Comparison of ENCODE assay signal across 15 mouse cellular contexts in genomic region chr9:14876566-14876965, GRCm38 (mm10). TPM values are rescaled to one million over a fixed set of nuclear protein-coding genes. Genes with fewer than 3 reads are reported as not detected.
"Had no signal": no experiment of that assay in that cellular context is flagged by ENCODE, and none has a peak within 500 bp of the region (broad histone marks: within the 10 kb centered on the region; RNA-seq: fewer than 3 reads in every experiment).

No protein-coding gene starts in this region.

RNA-seq across cellular contexts. Expression of gene Gpr83, which starts 16.6 kb away (rescaled TPM):
- total RNA-seq: monocyte, adult 5-6 weeks had no signal
- polyA plus RNA-seq: myocyte had no signal

RNA-seq across cellular contexts. Expression of gene Izumo1r, which starts 27.2 kb away (rescaled TPM):
- total RNA-seq: layer of hippocampus, adult 18-20 months; layer of hippocampus, postnatal 14 days; left cerebral cortex, adult 8-10 months; left cerebral cortex, postnatal 14 days; left cerebral cortex, postnatal 4 days; monocyte, adult 5-6 weeks had no signal
- polyA plus RNA-seq: kidney, embryonic 16.5 days; liver, embryonic 12.5 days; liver, embryonic 15.5 days; midbrain, embryonic 10.5 days; midbrain, embryonic 13.5 days; midbrain, embryonic 16.5 days; myocyte; neural tube, embryonic 13.5 days; stomach, embryonic 15.5 days had no signal
